Mouse (Mus musculus) bone marrow, adult 2 months (tissue): Measurements from ENCODE around the gene Srrm4.

Experiments used
- CTCF ChIP-seq: fragments of 200-500 bp; IDR thresholded peaks from 2 replicates; pipeline ENCODE4 v1.5.1; 2011; ENCODE audit warnings: low read length, control low read depth; ENCODE audit not compliant: control insufficient read depth, insufficient read depth
- POLR2A ChIP-seq: fragments of 200-500 bp; IDR thresholded peaks from 2 replicates; pipeline ENCODE4 v1.6.1; 2011; ENCODE audit warnings: low read depth, mild to moderate bottlenecking, control low read depth, low read length, borderline replicate concordance; ENCODE audit not compliant: control insufficient read depth

GRCm38 (mm10) chr5:116400042-116400730, 191.4 kb downstream of the Srrm4 start:
- TF ChIP-seq CTCF (no peak), POLR2A (no peak)
